Mouse (Mus musculus) myocyte (in vitro differentiated cells): ENCODE measurements around the gene Fcnb.

Experiments used
- CEBPB ChIP-seq: IDR thresholded peaks from 2 replicates; pipeline ENCODE4 v1.6.1; 2011; ENCODE audit warnings: mild to moderate bottlenecking, moderate library complexity; ENCODE audit not compliant: poor library complexity, insufficient read depth, severe bottlenecking
- E2F4 ChIP-seq: IDR thresholded peaks from one replicate; pipeline ENCODE4 v1.6.1; 2011; ENCODE audit warnings: mild to moderate bottlenecking, control low read depth, moderate library complexity; ENCODE audit not compliant: insufficient read depth
- MAX ChIP-seq: IDR thresholded peaks from one replicate; pipeline ENCODE4 v1.6.1; 2011; ENCODE audit warnings: low read depth, mild to moderate bottlenecking, control low read depth
- POLR2A ChIP-seq: IDR thresholded peaks from one replicate; pipeline ENCODE4 v1.6.1; 2011; ENCODE audit warnings: low read depth, mild to moderate bottlenecking, control low read depth, moderate library complexity; ENCODE audit not compliant: insufficient read length
- REST ChIP-seq: IDR thresholded peaks from one replicate; pipeline ENCODE4 v1.6.1; 2011; ENCODE audit warnings: mild to moderate bottlenecking, control low read depth, moderate library complexity; ENCODE audit not compliant: insufficient read depth, insufficient read length
- SRF ChIP-seq: IDR thresholded peaks from one replicate; pipeline ENCODE4 v1.6.1; 2011; ENCODE audit warnings: low read depth; ENCODE audit not compliant: control insufficient read depth, insufficient read length
- TCF3 ChIP-seq: IDR thresholded peaks from one replicate; pipeline ENCODE4 v1.6.1; 2011; ENCODE audit warnings: low read depth, control low read depth; ENCODE audit not compliant: insufficient read length
- USF1 ChIP-seq: IDR thresholded peaks from one replicate; pipeline ENCODE4 v1.6.1; 2011; ENCODE audit warnings: low read depth, mild to moderate bottlenecking, control low read depth, moderate library complexity

GRCm38 (mm10) chr2:28106002-28106401 is 21.3 kb upstream of the Fcnb start:
- TF ChIP-seq POLR2A (no peak), E2F4 (no peak), USF1 (no peak), SRF (no peak), MAX (no peak), REST (no peak), CEBPB (no peak), TCF3 (no peak)
